ENCODE assay signal across 10 mouse cellular contexts in genomic region chr1:88605616-88606190, GRCm38 (mm10).
DNase-seq lines count a peak whose midpoint lies in the region; ATAC-seq lines count a peak whose summit lies in the region.
"Had no signal": no experiment of that assay in that cellular context is flagged by ENCODE, and none has a peak within 500 bp of the region (broad histone marks: within the 10 kb centered on the region; RNA-seq: fewer than 3 reads in every experiment).

No protein-coding gene starts in this region.

- no peaks in the 10 kb centered on the region for H3K9me3 ChIP-seq in embryonic facial prominence, embryonic 14.5 days (ENCODE audit: control insufficient read depth, low read length)
- H3K9me3 ChIP-seq: midbrain, embryonic 10.5 days had no signal

- H3K27ac ChIP-seq in embryonic facial prominence, embryonic 14.5 days (replicated peaks; ENCODE audit: low read depth, low read length) = no peak overlapping the region
- H3K27ac ChIP-seq: gastrocnemius, adult 2 months; midbrain, embryonic 10.5 days had no signal

- H3K36me3 ChIP-seq in embryonic facial prominence, embryonic 14.5 days (ENCODE audit: control insufficient read depth, insufficient read depth, low read length) = no peaks in the 10 kb centered on the region
- H3K36me3 ChIP-seq: midbrain, embryonic 10.5 days had no signal

- H3K4me1 ChIP-seq in embryonic facial prominence, embryonic 14.5 days (ENCODE audit: control insufficient read depth, insufficient read depth, low read length) = no peaks in the 10 kb centered on the region

- 35% methylated on average over 14 of the region's 14 CpGs for WGBS in embryonic facial prominence, embryonic 14.5 days

- peak; percentile 90 for DNase-seq in ZHBTc4 (ENCODE audit: low read depth, low spot score)
- DNase-seq in embryonic facial prominence, embryonic 14.5 days (ENCODE audit: low spot score) = peak; percentile 86
- peak; percentile 68 for DNase-seq in kidney, postnatal 14 days
- peak; percentile 56 for DNase-seq in lung, postnatal 25 days (ENCODE audit: low spot score)
- no peak for DNase-seq in retina, postnatal 1 day
- no peak for DNase-seq in right cerebral cortex, postnatal 25 days
- no peak for DNase-seq in ovary, postnatal 36 days (ENCODE audit: low spot score)
- DNase-seq: gastrocnemius, adult 2 months; heart, postnatal 4 days had no signal

- H3K27me3 ChIP-seq in embryonic facial prominence, embryonic 14.5 days (replicated peaks; ENCODE audit: control insufficient read depth, insufficient read depth, low read length) = no peaks in the 10 kb centered on the region

- H3K4me3 ChIP-seq in embryonic facial prominence, embryonic 14.5 days (ENCODE audit: low read depth, low read length) = no peak overlapping the region
- H3K4me3 ChIP-seq: gastrocnemius, adult 2 months; midbrain, embryonic 10.5 days had no signal

- ATAC-seq in embryonic facial prominence, embryonic 14.5 days (ENCODE audit: low read depth) = peak; percentile 88

- no peak overlapping the region for H3K9ac ChIP-seq in embryonic facial prominence, embryonic 14.5 days (ENCODE audit: low read depth, low read length)

- no peak overlapping the region for H3K4me2 ChIP-seq in embryonic facial prominence, embryonic 14.5 days (ENCODE audit: low read depth, low read length)

Comparison
In these comparisons a context has a peak if more than half of its experiments do, and no peak if none do; other contexts are left out.
1. DNase-seq: peak in ZHBTc4 (single experiment), embryonic facial prominence, embryonic 14.5 days (single experiment), kidney, postnatal 14 days (single experiment) and lung, postnatal 25 days (single experiment); none in retina, postnatal 1 day (single experiment), right cerebral cortex, postnatal 25 days (single experiment) and ovary, postnatal 36 days (single experiment).